Mouse (Mus musculus) heart, postnatal 4 days (tissue): ENCODE results near the gene Gm20683. TPM values are rescaled to one million over a fixed set of nuclear protein-coding genes. Genes with fewer than 3 reads are reported as not detected.

Experiments used
- DNase-seq: peaks from one replicate; pipeline ENCODE4 v3.0.0; 2021
- total RNA-seq, 2 experiments: library from RNA; stranded (reverse); gene quantifications; 2 replicates each; pipeline ENCODE4 v1.2.3; 2021

Gene Gm20683
- total RNA-seq, 2 experiments from 2014 or later: 1.8 to 2.6 TPM

- DNase-seq: no peak
These were observed 1.9 kb downstream of the Gm20683 start for GRCm38 (mm10) chr17:25839455-25840235.

- no peak for DNase-seq
These were observed 2.7 kb downstream of the Gm20683 start for GRCm38 (mm10) chr17:25838904-25839303.

GRCm38 (mm10) chr17:25837533-25837932 lies 4.0 kb downstream of the Gm20683 start:
- no peak for DNase-seq

GRCm38 (mm10) chr17:25837076-25837410 lies 4.5 kb downstream of the Gm20683 start, which contains the start of gene Rhbdl1:
TSS of gene Rhbdl1 (minus strand) at chr17:25837295.
- peak; percentile 79 for DNase-seq

- no peak for DNase-seq
These were observed 5.0 kb downstream of the Gm20683 start for GRCm38 (mm10) chr17:25836397-25837075.

GRCm38 (mm10) chr17:25835816-25836215 lies 5.7 kb downstream of the Gm20683 start:
- no peak for DNase-seq

- no peak for DNase-seq
These were observed 6.3 kb downstream of the Gm20683 start for GRCm38 (mm10) chr17:25835301-25835700.

GRCm38 (mm10) chr17:25834595-25835222 lies 6.9 kb downstream of the Gm20683 start:
- DNase-seq: no peak

GRCm38 (mm10) chr17:25833961-25834594 lies 7.5 kb downstream of the Gm20683 start:
- peak; percentile 49 for DNase-seq

- peak; percentile 94 for DNase-seq
These were observed 8.3 kb downstream of the Gm20683 start, which contains the start of gene Stub1 for GRCm38 (mm10) chr17:25833291-25833663. TSS of gene Stub1 (minus strand) at chr17:25833404.

GRCm38 (mm10) chr17:25832436-25833290 lies 8.9 kb downstream of the Gm20683 start:
- peak; percentile 100 for DNase-seq

GRCm38 (mm10) chr17:25831451-25832281 lies 9.9 kb downstream of the Gm20683 start:
- DNase-seq: peak; percentile 47

GRCm38 (mm10) chr17:25830806-25831431 lies 10.6 kb downstream of the Gm20683 start:
- no peak for DNase-seq

- DNase-seq: no peak
These were observed 11.3 kb downstream of the Gm20683 start for GRCm38 (mm10) chr17:25830200-25830753.

- no peak for DNase-seq
These were observed 12.0 kb downstream of the Gm20683 start for GRCm38 (mm10) chr17:25829558-25830017.

GRCm38 (mm10) chr17:25828712-25829557 lies 12.6 kb downstream of the Gm20683 start, which contains the start of gene Jmjd8:
TSS of gene Jmjd8 (plus strand) at chr17:25828867.
- peak; percentile 78 for DNase-seq

- no peak for DNase-seq
These were observed 13.4 kb downstream of the Gm20683 start for GRCm38 (mm10) chr17:25828223-25828594.

- DNase-seq: no peak
These were observed 13.9 kb downstream of the Gm20683 start for GRCm38 (mm10) chr17:25827546-25828222.
